Mouse (Mus musculus): ENCODE data around the gene St6galnac6.

- peak; percentile 97 for TF ChIP-seq CTCF (conservative IDR thresholded peaks at IDR 0.05; ENCODE audit: low read length)
- no peak for TF ChIP-seq POU5F1 (IDR thresholded peaks at IDR 0.05; ENCODE audit: borderline replicate concordance, low read length)
- no peak for TF ChIP-seq NANOG (IDR thresholded peaks at IDR 0.05; ENCODE audit: borderline replicate concordance, low read length)
Observed at GRCm38 (mm10) chr2:32566536-32567063, 32.9 kb upstream of the St6galnac6 start.

Measured in E14TG2a.4 (cell line).